Mouse (Mus musculus) C2C12 (cell line): ENCODE results near the gene Mtcl1. TPM values are rescaled to one million over a fixed set of nuclear protein-coding genes. Genes with fewer than 3 reads are reported as not detected.
A peak's percentile ranks its signal among the peaks of the same experiment; 100 is the strongest.

ENCODE experiments used
- H3K27me3 ChIP-seq: one replicate; pipeline ENCODE4 v1.6.1; 2011; ENCODE audit not compliant: control insufficient read depth, insufficient read depth, insufficient read length
- H3K36me3 ChIP-seq: one replicate; pipeline ENCODE4 v1.6.1; 2011; ENCODE audit not compliant: control insufficient read depth, insufficient read depth
- H3K4me3 ChIP-seq: one replicate; pipeline ENCODE4 v1.5.1; 2011; ENCODE audit warnings: mild to moderate bottlenecking, control low read depth; ENCODE audit not compliant: poor library complexity, insufficient read depth, severe bottlenecking
- H3K79me2 ChIP-seq: one replicate; pipeline ENCODE4 v1.6.1; 2011; ENCODE audit not compliant: control insufficient read depth, insufficient read depth
- H3K79me3 ChIP-seq: one replicate; pipeline ENCODE4 v1.6.1; 2011; ENCODE audit warnings: low read depth, control low read depth
- H3ac ChIP-seq: one replicate; pipeline ENCODE3; 2011; ENCODE audit warnings: low read depth; ENCODE audit not compliant: control insufficient read depth, insufficient read length
- CEBPB ChIP-seq: IDR thresholded peaks from one replicate; pipeline ENCODE4 v1.6.1; 2011; ENCODE audit warnings: low read depth, mild to moderate bottlenecking, control low read depth, moderate library complexity
- CTCF ChIP-seq: IDR thresholded peaks from one replicate; pipeline ENCODE4 v1.5.1; 2011; ENCODE audit not compliant: control insufficient read depth, insufficient read depth, insufficient read length
- FOSL1 ChIP-seq: IDR thresholded peaks from one replicate; pipeline ENCODE4 v1.8.0; 2011; ENCODE audit warnings: mild to moderate bottlenecking, low read length; ENCODE audit not compliant: poor library complexity, insufficient read depth, severe bottlenecking
- MAX ChIP-seq: IDR thresholded peaks from one replicate; pipeline ENCODE4 v1.6.1; 2011; ENCODE audit warnings: mild to moderate bottlenecking, control low read depth
- MYOD1 ChIP-seq: IDR thresholded peaks from one replicate; pipeline ENCODE4 v1.6.1; 2011; ENCODE audit warnings: low read depth; ENCODE audit not compliant: control insufficient read depth, insufficient read length
- MYOG ChIP-seq: IDR thresholded peaks from one replicate; pipeline ENCODE4 v1.6.1; 2011; ENCODE audit not compliant: control insufficient read depth, insufficient read length; ENCODE audit errors: extremely low read depth
- USF1 ChIP-seq: IDR thresholded peaks from one replicate; pipeline ENCODE4 v1.6.1; 2011; ENCODE audit warnings: low read depth, mild to moderate bottlenecking, control low read depth, moderate library complexity
- polyA plus RNA-seq: library from polyadenylated mRNA; unstranded; fragments of >200 nt; fragmentation: generic; extraction: Trizol; gene quantifications from one replicate; pipeline ENCODE4 v1.2.1, GENCODE M21; 2012; ENCODE audit warnings: missing spikeins

Mtcl1 gene
- polyA plus RNA-seq, 1 experiment = 15.1 TPM

DNA sequence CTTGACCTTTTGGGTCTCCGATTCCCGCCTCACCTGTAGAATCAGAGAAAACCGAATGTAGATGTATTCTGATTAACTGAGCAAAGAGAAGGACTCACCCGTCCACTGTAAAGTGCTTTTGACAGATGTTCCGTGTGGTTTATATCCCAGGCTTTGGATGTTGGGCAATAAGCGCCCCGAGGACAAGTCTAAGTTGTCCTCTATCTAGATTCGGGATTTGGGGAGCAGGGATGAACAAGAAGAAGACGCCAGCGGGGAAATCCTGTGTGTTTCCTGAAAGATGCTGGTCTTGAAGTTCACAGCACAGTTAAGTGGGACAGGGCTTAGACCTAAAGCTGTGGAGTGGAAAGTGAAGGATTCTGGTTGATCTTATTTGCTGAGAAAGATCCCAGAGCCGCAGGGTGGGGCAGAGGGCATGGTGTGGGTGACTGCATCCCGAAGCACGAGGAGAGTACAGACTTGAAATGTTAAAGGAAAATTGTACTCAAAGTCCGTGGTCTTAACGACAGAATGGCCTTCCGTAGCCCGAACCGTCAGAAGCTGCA, 1.0 kb upstream of the Mtcl1 start:
- TF ChIP-seq CEBPB (peak; percentile 25), CTCF (no peak)
- Histone ChIP-seq H3K27me3 (no peaks in the 10 kb centered on the region), H3K4me3 (no peak overlapping the region), H3K79me3 (peaks cover 11% of the 10 kb centered on the region), H3K36me3 (no peaks in the 10 kb centered on the region), H3K79me2 (peaks cover 32% of the 10 kb centered on the region), H3ac (no peak overlapping the region)

DNA sequence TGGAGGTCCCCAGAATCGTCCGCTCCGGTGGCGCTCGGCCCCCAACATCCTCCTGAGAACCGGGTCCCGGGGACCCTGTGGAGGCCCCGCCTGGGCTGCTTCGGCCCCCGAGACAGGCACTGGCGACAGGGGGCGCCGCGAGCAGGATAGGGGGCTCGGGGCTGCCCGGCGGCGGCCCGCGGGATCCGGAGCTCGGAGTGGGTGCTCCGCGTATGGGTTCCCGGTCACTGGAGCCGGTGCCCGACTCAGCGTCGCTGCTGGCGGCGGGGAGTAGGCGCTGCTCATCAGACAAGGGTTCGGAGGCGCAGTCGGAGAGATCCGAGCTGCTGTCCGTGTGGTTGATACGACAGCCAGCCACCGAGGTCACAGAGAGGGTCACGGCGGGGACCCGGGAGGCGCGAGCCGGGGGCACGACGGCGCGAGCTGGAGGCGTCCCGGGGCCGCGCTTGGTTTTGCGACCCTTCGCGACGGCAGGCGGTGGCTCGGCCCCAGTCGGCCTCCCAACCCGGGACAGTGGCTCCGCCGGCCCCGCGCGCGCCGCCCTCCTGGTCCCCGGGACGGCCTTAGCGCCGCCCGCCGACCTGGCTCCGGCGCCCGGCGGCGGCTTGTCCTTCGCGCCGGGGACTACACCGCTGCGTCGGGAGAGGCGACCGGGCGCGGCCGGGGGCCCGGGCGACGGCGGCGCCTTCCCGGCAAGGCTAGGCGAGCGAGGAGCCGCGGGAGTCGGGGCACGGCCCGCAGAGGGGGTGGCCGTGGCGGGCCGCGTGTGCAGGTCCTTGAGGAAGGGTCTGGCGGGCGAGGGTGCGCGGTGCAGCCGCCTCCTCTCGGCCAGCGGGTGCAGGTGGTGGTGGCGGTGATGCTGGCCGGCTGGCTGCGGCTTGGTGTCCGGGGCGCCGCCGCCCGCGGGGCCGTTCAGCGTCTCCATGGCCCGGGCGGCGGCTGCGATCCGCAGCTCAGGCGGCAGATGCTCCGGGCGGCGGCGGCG, 837 bp downstream of the Mtcl1 start:
- H3ac ChIP-seq = peak overlapping the region; percentile 61
- H3K36me3 ChIP-seq = no peaks in the 10 kb centered on the region
- no peak for TF ChIP-seq MYOG
- peak; percentile 65 for TF ChIP-seq CTCF
- peak overlapping the region; percentile 55 for H3K4me3 ChIP-seq
- no peaks in the 10 kb centered on the region for H3K27me3 ChIP-seq
- peaks cover 18% of the 10 kb centered on the region for H3K79me3 ChIP-seq
- peaks cover 51% of the 10 kb centered on the region for H3K79me2 ChIP-seq

DNA sequence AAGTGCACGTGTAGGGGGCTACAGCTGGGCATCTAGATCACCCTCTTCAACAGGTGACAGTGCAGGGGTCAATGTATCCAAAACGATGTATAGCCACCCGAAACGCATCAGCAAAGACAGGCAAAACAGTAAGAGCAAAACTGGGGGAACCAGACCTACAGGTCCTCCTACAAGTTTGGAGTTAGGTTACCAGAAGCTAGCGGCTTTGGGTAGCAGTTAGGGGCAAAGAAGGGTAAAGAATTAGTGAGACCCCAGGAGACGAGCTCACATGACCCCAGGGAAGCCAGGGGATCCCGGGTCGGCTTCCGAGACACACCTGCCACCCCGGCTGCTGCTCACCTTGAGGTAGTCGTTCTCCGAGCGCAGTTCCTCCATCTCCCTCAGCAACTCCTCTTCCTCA, 1.6 kb downstream of the Mtcl1 start:
- Histone ChIP-seq H3K36me3 (no peaks in the 10 kb centered on the region), H3K79me2 (peaks cover 58% of the 10 kb centered on the region), H3ac (peak overlapping the region; percentile 61), H3K79me3 (peaks cover 18% of the 10 kb centered on the region), H3K27me3 (no peaks in the 10 kb centered on the region), H3K4me3 (peak overlapping the region; percentile 55)
- TF ChIP-seq FOSL1 (no peak), MAX (no peak), CEBPB (no peak), MYOD1 (no peak), MYOG (no peak)

DNA sequence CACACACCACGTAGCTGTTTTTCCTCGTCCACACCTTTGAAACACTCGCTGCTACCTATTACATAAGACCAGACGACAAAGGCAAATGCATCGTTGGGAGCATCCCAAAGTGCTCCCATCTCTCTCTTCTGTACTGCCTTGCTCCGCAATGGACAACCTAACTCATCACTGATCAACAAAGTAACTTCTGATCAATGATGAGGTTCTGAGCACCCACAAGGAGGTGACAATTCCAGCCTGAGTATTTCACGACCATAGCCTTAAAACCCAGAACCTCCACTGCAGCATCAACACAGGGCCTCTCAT, 2.6 kb downstream of the Mtcl1 start:
- Histone ChIP-seq H3K27me3 (no peaks in the 10 kb centered on the region), H3ac (no peak overlapping the region), H3K79me3 (peaks cover 23% of the 10 kb centered on the region), H3K79me2 (peaks cover 68% of the 10 kb centered on the region), H3K4me3 (peak overlapping the region; percentile 12), H3K36me3 (no peaks in the 10 kb centered on the region)
- no peak for TF ChIP-seq CEBPB
- TF ChIP-seq FOSL1 = no peak
- no peak for TF ChIP-seq MYOG
- no peak for TF ChIP-seq MAX
- TF ChIP-seq CTCF = no peak
- TF ChIP-seq MYOD1 = no peak
- TF ChIP-seq USF1 = no peak

DNA sequence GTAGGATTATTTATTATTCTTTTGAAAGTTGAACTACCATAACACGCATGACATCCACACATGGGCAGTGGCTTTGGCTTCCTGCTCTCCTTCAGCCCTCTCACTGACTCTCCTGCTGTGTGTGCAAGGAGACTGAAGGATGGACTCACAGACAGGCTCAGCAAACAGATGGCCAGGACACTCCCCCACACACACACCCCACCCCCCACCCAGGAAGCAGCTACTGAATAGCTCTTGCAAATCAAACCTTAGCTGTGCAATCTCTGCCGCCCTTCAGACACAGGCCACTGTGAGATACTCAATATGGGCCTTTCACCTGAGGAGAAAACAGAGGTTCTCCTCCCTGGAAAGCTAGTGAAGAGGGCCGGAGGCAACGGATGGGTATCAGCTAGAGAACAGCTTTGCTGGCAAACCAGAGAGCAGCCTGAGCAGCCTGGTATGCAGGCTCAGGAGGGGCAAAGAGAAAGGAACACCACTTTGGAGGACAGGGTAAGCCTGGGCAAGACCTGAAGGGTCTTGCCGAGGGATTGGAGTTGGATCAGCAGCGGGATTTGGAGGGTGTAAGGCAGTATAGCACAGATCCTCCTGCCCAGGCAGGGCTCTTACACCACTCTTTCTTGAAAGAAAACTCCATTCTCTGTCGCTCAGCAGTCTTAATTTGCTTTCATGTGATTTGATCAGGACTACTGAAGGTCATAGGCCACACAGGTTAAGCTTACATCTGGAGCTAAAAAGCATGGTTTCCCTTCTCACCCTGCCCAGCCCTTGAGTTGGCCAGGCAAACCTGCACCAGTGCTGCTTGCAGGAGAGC, 3.1 kb downstream of the Mtcl1 start:
- no peaks in the 10 kb centered on the region for H3K36me3 ChIP-seq
- no peak overlapping the region for H3ac ChIP-seq
- peak overlapping the region; percentile 12 for H3K4me3 ChIP-seq
- peaks cover 23% of the 10 kb centered on the region for H3K79me3 ChIP-seq
- H3K79me2 ChIP-seq = peaks cover 73% of the 10 kb centered on the region
- H3K27me3 ChIP-seq = no peaks in the 10 kb centered on the region
- TF ChIP-seq MYOG = no peak
- no peak for TF ChIP-seq MAX
- TF ChIP-seq MYOD1 = no peak
- TF ChIP-seq CEBPB = no peak
- TF ChIP-seq USF1 = no peak
- TF ChIP-seq FOSL1 = no peak
- no peak for TF ChIP-seq CTCF
